Mouse (Mus musculus): Measurements from ENCODE around the gene Pex7. TPM values are rescaled to one million over a fixed set of nuclear protein-coding genes. Genes with fewer than 3 reads are reported as not detected.
A peak's percentile ranks its signal among the peaks of the same experiment; 100 is the strongest.
"Not testable (repeated sequence)": the region's sequence is repeated elsewhere in the genome, so short reads cannot be mapped to it uniquely, and the experiment has no call there.

The Pex7 gene
- total RNA-seq, 2 experiments from 2014 or later, result 22.8 to 23.2 TPM

- peak; percentile 14 to 42 for DNase-seq (ENCODE audit: low spot score in 2 of 2)
Measured at GRCm38 (mm10) chr10:19934384-19935294, 27.1 kb upstream of the Pex7 start, which contains the start of gene Map3k5. TSS of gene Map3k5 (plus strand) at chr10:19934472.

- DNase-seq (ENCODE audit: low spot score in 2 of 2), result peak; percentile 63 to 80
Measured at GRCm38 (mm10) chr10:19933511-19934383, 26.3 kb upstream of the Pex7 start.

- DNase-seq (ENCODE audit: low spot score in 2 of 2), result no peak
Measured at GRCm38 (mm10) chr10:19932986-19933385, 25.5 kb upstream of the Pex7 start.

- no peak for DNase-seq (ENCODE audit: low spot score in 2 of 2)
Measured at GRCm38 (mm10) chr10:19928205-19928604, 20.7 kb upstream of the Pex7 start.

- not testable (repeated sequence) for DNase-seq (ENCODE audit: low spot score in 2 of 2)
Measured at GRCm38 (mm10) chr10:19926391-19926897, 19.0 kb upstream of the Pex7 start.

- no peak for DNase-seq (ENCODE audit: low spot score in 2 of 2)
Measured at GRCm38 (mm10) chr10:19924256-19924655, 16.8 kb upstream of the Pex7 start.

- no peak for DNase-seq (ENCODE audit: low spot score in 2 of 2)
Measured at GRCm38 (mm10) chr10:19922410-19922809, 14.9 kb upstream of the Pex7 start.

GRCm38 (mm10) chr10:19915301-19915700, 7.8 kb upstream of the Pex7 start:
- DNase-seq (ENCODE audit: low spot score in 2 of 2), result peak; percentile 40 to 61

- DNase-seq (ENCODE audit: low spot score in 2 of 2), result no peak
Measured at GRCm38 (mm10) chr10:19913806-19914205, 6.3 kb upstream of the Pex7 start.

GRCm38 (mm10) chr10:19911583-19911982, 4.1 kb upstream of the Pex7 start:
- DNase-seq (ENCODE audit: low spot score in 2 of 2), result no peak

- no peak for DNase-seq (ENCODE audit: low spot score in 2 of 2)
Measured at GRCm38 (mm10) chr10:19910516-19910915, 3.0 kb upstream of the Pex7 start.

- no peak for DNase-seq (ENCODE audit: low spot score in 2 of 2)
Measured at GRCm38 (mm10) chr10:19908076-19908475, 587 bp upstream of the Pex7 start.

GRCm38 (mm10) chr10:19904077-19904820, 3.2 kb downstream of the Pex7 start:
- DNase-seq (ENCODE audit: low spot score in 2 of 2), result peak; percentile 44 to 67

GRCm38 (mm10) chr10:19901992-19902391, 5.5 kb downstream of the Pex7 start:
- DNase-seq (ENCODE audit: low spot score in 2 of 2), result no peak

GRCm38 (mm10) chr10:19900191-19900590, 7.3 kb downstream of the Pex7 start:
- no peak for DNase-seq (ENCODE audit: low spot score in 2 of 2)

GRCm38 (mm10) chr10:19893976-19894375, 13.5 kb downstream of the Pex7 start:
- peak in 1 of 2 experiments; percentile 64 for DNase-seq (ENCODE audit: low spot score in 2 of 2)

- DNase-seq (ENCODE audit: low spot score in 2 of 2), result no peak
Measured at GRCm38 (mm10) chr10:19893146-19893545, 14.3 kb downstream of the Pex7 start.

- DNase-seq (ENCODE audit: low spot score in 2 of 2), result no peak
Measured at GRCm38 (mm10) chr10:19891686-19892085, 15.8 kb downstream of the Pex7 start.

- peak in 1 of 2 experiments; percentile 25 for DNase-seq (ENCODE audit: low spot score in 2 of 2)
Measured at GRCm38 (mm10) chr10:19889908-19890307, 17.6 kb downstream of the Pex7 start.

- DNase-seq (ENCODE audit: low spot score in 2 of 2), result no peak
Measured at GRCm38 (mm10) chr10:19886249-19886648, 21.2 kb downstream of the Pex7 start.

GRCm38 (mm10) chr10:19884409-19884808, 23.1 kb downstream of the Pex7 start:
- DNase-seq (ENCODE audit: low spot score in 2 of 2), result no peak
